Mouse (Mus musculus): ENCODE measurements around the gene Hist1h3e. TPM values are rescaled to one million over a fixed set of nuclear protein-coding genes. Genes with fewer than 3 reads are reported as not detected.
"Not testable (repeated sequence)": the region's sequence is repeated elsewhere in the genome, so short reads cannot be mapped to it uniquely, and the experiment has no call there.

Hist1h3e gene
- polyA plus RNA-seq (2012; rRNA removed) (25.4 and 53.3 TPM in 2 replicates), polyA plus RNA-seq (2014; fragmentation: Nextera tagmentation; extraction: Ambion mirVana) (3.9 and 5.1 TPM in 2 replicates)

GRCm38 (mm10) chr13:23561883-23562659 is at the start of gene Hist1h3e:
Hist1h3e (minus strand) TSS chr13:23562369.
- peak; percentile 72 for TF ChIP-seq EP300 (IDR thresholded peaks at IDR 0.05; ENCODE audit: low read depth)
- Histone ChIP-seq H3K4me1 (replicated peaks; ENCODE audit: control insufficient read depth in 2 of 2, insufficient read depth in 2 of 2, low read length in 1 of 2) (peaks cover 22 to 24% of the 10 kb centered on the region in 2 experiments), H3K27ac (peak within 1 kb of the TSS; percentile 92), H3K4me3 (ENCODE audit: insufficient read depth in 1 of 2, low read depth in 2 of 2, low read length in 2 of 2) (peak within 1 kb of the TSS; percentile 40 to 54), H3K4me2 (ENCODE audit: low read depth) (peak within 1 kb of the TSS; percentile 69), H3K9ac (replicated peaks) (peak within 1 kb of the TSS; percentile 81)
- ATAC-seq (ENCODE audit: insufficient read depth) (peak; percentile 92), DNase-seq (ENCODE audit: low read depth in 3 of 3, low spot score in 3 of 3) (peak; percentile 98)
- H3K36me3 ChIP-seq (replicated peaks; ENCODE audit: control insufficient read depth, insufficient read depth, low read depth); H3K27me3 ChIP-seq (ENCODE audit: control insufficient read depth, insufficient read depth, low read length); H3K9me3 ChIP-seq (ENCODE audit: control insufficient read depth, low read length): not testable (repeated sequence)
- under 1% methylated on average over 50 of the region's 67 CpGs for WGBS (ENCODE audit: insufficient replicate concordance)

- H3K9me3 ChIP-seq (ENCODE audit: control insufficient read depth, low read length): no peaks in the 10 kb centered on the region
- WGBS (ENCODE audit: insufficient replicate concordance): 91% methylated on average over 3 of the region's 3 CpGs
- H3K4me1 ChIP-seq (replicated peaks; ENCODE audit: control insufficient read depth in 2 of 2, insufficient read depth in 2 of 2, low read length in 1 of 2): peaks cover 21% of the 10 kb centered on the region in 2 experiments
- no peak overlapping the region for H3K27ac ChIP-seq
- no peak overlapping the region for H3K4me2 ChIP-seq (ENCODE audit: low read depth)
- DNase-seq (ENCODE audit: low read depth in 3 of 3, low spot score in 3 of 3): no peak
- no peaks in the 10 kb centered on the region for H3K27me3 ChIP-seq (ENCODE audit: control insufficient read depth, insufficient read depth, low read length)
- TF ChIP-seq CTCF (IDR thresholded peaks at IDR 0.05; ENCODE audit: low read depth) (no peak), EP300 (IDR thresholded peaks at IDR 0.05; ENCODE audit: low read depth) (no peak)
- no peak overlapping the region for H3K4me3 ChIP-seq (ENCODE audit: insufficient read depth in 1 of 2, low read depth in 2 of 2, low read length in 2 of 2)
- no peak for ATAC-seq (ENCODE audit: insufficient read depth)
- no peak overlapping the region for H3K9ac ChIP-seq (replicated peaks)
- no peaks in the 10 kb centered on the region for H3K36me3 ChIP-seq (replicated peaks; ENCODE audit: control insufficient read depth, insufficient read depth, low read depth)
Observed at GRCm38 (mm10) chr13:23611638-23612037, 49.5 kb upstream of the Hist1h3e start.

GRCm38 (mm10) chr13:23610393-23610792 is 48.2 kb upstream of the Hist1h3e start:
- Histone ChIP-seq H3K36me3 (replicated peaks; ENCODE audit: control insufficient read depth, insufficient read depth, low read depth) (no peaks in the 10 kb centered on the region), H3K27ac (peak overlapping the region; percentile 94), H3K4me1 (replicated peaks; ENCODE audit: control insufficient read depth in 2 of 2, insufficient read depth in 2 of 2, low read length in 1 of 2) (peaks cover 21% of the 10 kb centered on the region in 2 experiments), H3K9ac (replicated peaks) (no peak overlapping the region), H3K4me3 (ENCODE audit: insufficient read depth in 1 of 2, low read depth in 2 of 2, low read length in 2 of 2) (no peak overlapping the region), H3K4me2 (ENCODE audit: low read depth) (no peak overlapping the region), H3K9me3 (ENCODE audit: control insufficient read depth, low read length) (no peaks in the 10 kb centered on the region), H3K27me3 (ENCODE audit: control insufficient read depth, insufficient read depth, low read length) (no peaks in the 10 kb centered on the region)
- DNase-seq (ENCODE audit: low read depth in 3 of 3, low spot score in 3 of 3) (no peak), ATAC-seq (ENCODE audit: insufficient read depth) (no peak)
- 47% methylated on average over 2 of the region's 2 CpGs for WGBS (ENCODE audit: insufficient replicate concordance)
- no peak for TF ChIP-seq CTCF (IDR thresholded peaks at IDR 0.05; ENCODE audit: low read depth)

- no peak for DNase-seq (ENCODE audit: low read depth in 3 of 3, low spot score in 3 of 3)
- H3K4me1 ChIP-seq (replicated peaks; ENCODE audit: control insufficient read depth in 2 of 2, insufficient read depth in 2 of 2, low read length in 1 of 2): peaks cover 21 to 22% of the 10 kb centered on the region in 2 experiments
- peak overlapping the region; percentile 94 for H3K27ac ChIP-seq
- no peaks in the 10 kb centered on the region for H3K27me3 ChIP-seq (ENCODE audit: control insufficient read depth, insufficient read depth, low read length)
- TF ChIP-seq CTCF (IDR thresholded peaks at IDR 0.05; ENCODE audit: low read depth) (peak; percentile 42), EP300 (IDR thresholded peaks at IDR 0.05; ENCODE audit: low read depth) (no peak)
- peak overlapping the region; percentile 67 for H3K9ac ChIP-seq (replicated peaks)
- no peaks in the 10 kb centered on the region for H3K9me3 ChIP-seq (ENCODE audit: control insufficient read depth, low read length)
- peak overlapping the region; percentile 50 for H3K4me2 ChIP-seq (ENCODE audit: low read depth)
- H3K36me3 ChIP-seq (replicated peaks; ENCODE audit: control insufficient read depth, insufficient read depth, low read depth): no peaks in the 10 kb centered on the region
- no peak overlapping the region for H3K4me3 ChIP-seq (ENCODE audit: insufficient read depth in 1 of 2, low read depth in 2 of 2, low read length in 2 of 2)
- ATAC-seq (ENCODE audit: insufficient read depth): 0 out of 2 replicates have a peak, but pooled peaks have one; percentile 2
Observed at GRCm38 (mm10) chr13:23609844-23610243, 47.7 kb upstream of the Hist1h3e start.

- TF ChIP-seq EP300 (IDR thresholded peaks at IDR 0.05; ENCODE audit: low read depth) (peak; percentile 63), CTCF (IDR thresholded peaks at IDR 0.05; ENCODE audit: low read depth) (no peak)
- H3K27me3 ChIP-seq (ENCODE audit: control insufficient read depth, insufficient read depth, low read length): no peaks in the 10 kb centered on the region
- peaks cover 21 to 22% of the 10 kb centered on the region in 2 experiments for H3K4me1 ChIP-seq (replicated peaks; ENCODE audit: control insufficient read depth in 2 of 2, insufficient read depth in 2 of 2, low read length in 1 of 2)
- peak overlapping the region; percentile 67 for H3K9ac ChIP-seq (replicated peaks)
- 0 out of 4 replicates have a peak overlapping the region, but pooled peaks of 1 of the 2 experiments have one; percentile 24 for H3K4me3 ChIP-seq (ENCODE audit: insufficient read depth in 1 of 2, low read depth in 2 of 2, low read length in 2 of 2)
- DNase-seq (ENCODE audit: low read depth in 3 of 3, low spot score in 3 of 3) (peak in 1 of 3 experiments; percentile 63), ATAC-seq (ENCODE audit: insufficient read depth) (peak; percentile 88)
- WGBS (ENCODE audit: insufficient replicate concordance): 16% methylated on average over 4 of the region's 4 CpGs
- H3K36me3 ChIP-seq (replicated peaks; ENCODE audit: control insufficient read depth, insufficient read depth, low read depth): no peaks in the 10 kb centered on the region
- no peaks in the 10 kb centered on the region for H3K9me3 ChIP-seq (ENCODE audit: control insufficient read depth, low read length)
- H3K27ac ChIP-seq: peak overlapping the region; percentile 94
- H3K4me2 ChIP-seq (ENCODE audit: low read depth): peak overlapping the region; percentile 50
Observed at GRCm38 (mm10) chr13:23609209-23609608, 47.0 kb upstream of the Hist1h3e start.
